Mouse (Mus musculus) gastrocnemius, adult 18-20 months (tissue): ENCODE data around the gene Cfap77. TPM values are rescaled to one million over a fixed set of nuclear protein-coding genes. Genes with fewer than 3 reads are reported as not detected.
A peak's percentile ranks its signal among the peaks of the same experiment; 100 is the strongest.

Source experiments
- DNase-seq: peaks from one replicate; pipeline ENCODE4 v3.0.0; 2021; ENCODE audit warnings: low spot score
- total RNA-seq, 2 experiments: library from RNA; stranded (reverse); gene quantifications; 2 replicates each; pipeline ENCODE4 v1.2.3; 2021

Cfap77 gene
- total RNA-seq, 2 experiments from 2014 or later, result not detected

- no peak for DNase-seq
Observed at GRCm38 (mm10) chr2:28943666-28944516, 111.0 kb downstream of the Cfap77 start.

- no peak for DNase-seq
Observed at GRCm38 (mm10) chr2:28938997-28939396, 115.9 kb downstream of the Cfap77 start.

- DNase-seq, result no peak
Observed at GRCm38 (mm10) chr2:28930571-28930970, 124.3 kb downstream of the Cfap77 start.

- DNase-seq, result peak; percentile 45
Observed at GRCm38 (mm10) chr2:28923912-28924311, 131.0 kb downstream of the Cfap77 start.

- DNase-seq, result no peak
Observed at GRCm38 (mm10) chr2:28919001-28919400, 135.9 kb downstream of the Cfap77 start.

- no peak for DNase-seq
Observed at GRCm38 (mm10) chr2:28917518-28918361, 137.1 kb downstream of the Cfap77 start.

GRCm38 (mm10) chr2:28917156-28917517 lies 137.7 kb downstream of the Cfap77 start:
- DNase-seq, result no peak

- DNase-seq, result no peak
Observed at GRCm38 (mm10) chr2:28916513-28916865, 138.4 kb downstream of the Cfap77 start, which contains the start of gene Barhl1. Gene Barhl1, minus strand, starts transcription at chr2:28916668.

- peak; percentile 33 for DNase-seq
Observed at GRCm38 (mm10) chr2:28915768-28916512, 138.9 kb downstream of the Cfap77 start.

GRCm38 (mm10) chr2:28915104-28915738 lies 139.6 kb downstream of the Cfap77 start:
- DNase-seq, result no peak

GRCm38 (mm10) chr2:28914121-28914520 lies 140.7 kb downstream of the Cfap77 start:
- DNase-seq, result no peak

GRCm38 (mm10) chr2:28912961-28913360 lies 141.9 kb downstream of the Cfap77 start:
- DNase-seq, result no peak

- DNase-seq, result no peak
Observed at GRCm38 (mm10) chr2:28912039-28912700, 142.7 kb downstream of the Cfap77 start.

- DNase-seq, result no peak
Observed at GRCm38 (mm10) chr2:28911331-28912038, 143.4 kb downstream of the Cfap77 start.

- DNase-seq, result no peak
Observed at GRCm38 (mm10) chr2:28910877-28911276, 144.0 kb downstream of the Cfap77 start.

GRCm38 (mm10) chr2:28909818-28910710 lies 144.8 kb downstream of the Cfap77 start:
- no peak for DNase-seq

GRCm38 (mm10) chr2:28909186-28909817 lies 145.6 kb downstream of the Cfap77 start:
- no peak for DNase-seq

GRCm38 (mm10) chr2:28908389-28909153 lies 146.3 kb downstream of the Cfap77 start:
- peak; percentile 12 for DNase-seq
